Mouse (Mus musculus) layer of hippocampus, postnatal 25 days (tissue): ENCODE results near the gene Olfr491. TPM values are rescaled to one million over a fixed set of nuclear protein-coding genes. Genes with fewer than 3 reads are reported as not detected.

ENCODE experiments used
- DNase-seq, 2 experiments: peaks; one replicate each; pipeline ENCODE4 v3.0.0; 2022; ENCODE audit warnings: mixed read lengths in 2 of 2, low spot score in 1 of 2; ENCODE audit errors: extremely low spot score in 1 of 2
- total RNA-seq, 2 experiments: library from RNA; stranded (reverse); gene quantifications; 2 replicates each; pipeline ENCODE4 v1.2.3; 2021

Olfr491 gene
- not detected for total RNA-seq

DNA sequence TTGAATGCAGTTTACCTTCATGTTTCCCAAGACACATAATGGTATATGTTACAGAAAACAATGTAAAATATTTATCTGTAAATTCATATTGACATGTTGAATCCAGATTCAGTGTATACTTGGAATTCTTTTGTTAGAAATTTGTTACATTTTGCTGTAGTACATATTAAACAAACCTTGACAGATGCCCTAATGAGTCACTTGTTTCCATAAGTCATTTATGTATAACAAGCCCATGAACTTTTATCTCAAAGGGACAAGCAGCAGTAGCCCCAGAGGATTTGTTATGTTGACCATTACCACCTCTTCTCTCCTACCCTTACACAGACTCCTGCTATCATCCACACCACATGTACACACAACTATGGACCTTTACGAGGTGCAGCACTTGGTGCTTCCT lies at the start of gene Olfr491:
TSS of gene Olfr491 (plus strand) at position 301 of the 400 bp plus-strand sequence.
- DNase-seq, result no peak

DNA sequence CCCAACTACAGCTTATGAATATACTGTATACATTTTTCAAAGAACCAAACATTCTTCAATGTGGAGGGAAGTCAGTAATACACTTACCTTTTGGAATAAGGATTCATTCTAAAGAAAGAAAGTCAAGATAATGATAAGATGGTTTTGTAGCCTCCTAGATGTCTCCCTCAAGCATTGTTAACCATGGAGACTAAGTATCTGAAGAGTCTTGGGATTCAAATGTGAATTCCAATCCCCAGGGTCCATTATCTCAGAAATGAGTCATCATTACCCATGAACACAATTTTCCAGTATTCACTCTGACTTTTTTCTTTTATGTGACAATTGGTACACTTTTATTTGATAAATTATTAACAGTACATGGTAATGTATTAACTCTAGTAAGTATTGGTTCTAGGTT lies 24.4 kb upstream of the Olfr491 start, which contains the start of gene Olfr490:
TSS of gene Olfr490 (minus strand) at position 101 of the 400 bp plus-strand sequence.
- no peak for DNase-seq

- no peak for DNase-seq
Observed at GRCm38 (mm10) chr7:108323574-108323973, 10.3 kb downstream of the Olfr491 start, which contains the start of gene Olfr492. Olfr492 (minus strand) TSS chr7:108323674.

DNA sequence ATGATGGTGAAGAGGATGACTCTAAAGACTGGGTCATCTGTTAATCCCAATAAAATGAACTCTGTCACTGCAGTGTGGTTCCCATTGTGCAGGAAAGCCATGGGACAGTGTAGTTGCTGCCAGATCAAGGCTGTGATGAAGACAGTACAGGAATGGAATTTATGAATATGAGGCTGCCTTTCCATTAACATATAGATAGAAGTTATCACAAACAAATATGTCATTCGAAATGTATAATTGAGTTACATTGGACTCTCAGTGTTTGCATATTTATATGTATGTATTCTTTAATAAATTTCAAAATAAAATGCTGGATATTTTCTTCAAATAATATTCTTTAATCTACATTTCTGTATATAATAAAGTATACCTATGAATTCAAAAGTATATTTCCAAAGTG lies 33.6 kb downstream of the Olfr491 start, which contains the start of gene Olfr493:
TSS of gene Olfr493 (minus strand) at position 101 of the 400 bp plus-strand sequence.
- no peak for DNase-seq

DNA sequence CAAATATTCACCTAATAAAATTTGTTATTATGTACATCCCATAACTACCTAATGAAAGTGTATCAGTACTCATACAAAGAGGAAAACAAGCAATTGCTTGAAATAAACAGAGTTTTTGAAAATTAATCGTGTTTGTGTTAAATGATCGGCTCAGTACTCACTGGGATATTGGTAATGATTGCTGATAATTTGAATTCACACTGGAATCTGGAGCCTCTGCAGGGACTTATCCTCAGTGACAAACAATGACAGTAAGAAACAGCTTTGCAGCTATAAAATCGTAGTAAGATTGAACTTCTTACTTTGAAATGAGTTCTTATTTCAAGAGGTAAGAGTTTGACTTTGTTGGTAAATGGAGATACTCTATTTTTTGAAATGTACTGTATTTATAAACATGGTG lies 51.8 kb downstream of the Olfr491 start, which contains the start of gene Olfr494:
TSS of gene Olfr494 (plus strand) at position 301 of the 400 bp plus-strand sequence.
- no peak for DNase-seq

Other genes with a start within 250 kb of the Olfr491 start
- not detected for gene Olfr480, start 246.1 kb upstream of the Olfr491 start, total RNA-seq
- not detected for gene Olfr481, start 233.6 kb upstream of the Olfr491 start, total RNA-seq
- 1 to 10 TPM; 1.6 to 1.8 TPM for gene Olfr482, start 215.9 kb upstream of the Olfr491 start, total RNA-seq
- gene Olfr483, start 212.6 kb upstream of the Olfr491 start, total RNA-seq, result not detected
- not detected for gene Olfr484, start 186.0 kb upstream of the Olfr491 start, total RNA-seq
- not detected for gene Olfr485, start 153.6 kb upstream of the Olfr491 start, total RNA-seq
- not detected for gene Olfr486, start 140.7 kb upstream of the Olfr491 start, total RNA-seq
- gene Olfr487, start 98.8 kb upstream of the Olfr491 start, total RNA-seq, result not detected
- gene Olfr488, start 55.1 kb upstream of the Olfr491 start, total RNA-seq, result not detected
- gene Olfr490, start 24.5 kb upstream of the Olfr491 start, total RNA-seq, result not detected
- gene Olfr492, start 10.2 kb downstream of the Olfr491 start, total RNA-seq, result not detected
- not detected for gene Olfr493, start 33.5 kb downstream of the Olfr491 start, total RNA-seq
- not detected for gene Olfr494, start 51.9 kb downstream of the Olfr491 start, total RNA-seq
- not detected for gene Olfr495, start 79.7 kb downstream of the Olfr491 start, total RNA-seq
- gene Olfr497, start 107.0 kb downstream of the Olfr491 start, total RNA-seq, result not detected
- gene Olfr498, start 151.9 kb downstream of the Olfr491 start, total RNA-seq, result not detected
- gene Olfr502, start 211.6 kb downstream of the Olfr491 start, total RNA-seq, result not detected
- not detected for gene Olfr503, start 231.1 kb downstream of the Olfr491 start, total RNA-seq